Mouse (Mus musculus) R1 (cell line): ENCODE data around the gene Hist1h4f.
A peak's percentile ranks its signal among the peaks of the same experiment; 100 is the strongest.
"Not testable (repeated sequence)": the region's sequence is repeated elsewhere in the genome, so short reads cannot be mapped to it uniquely, and the experiment has no call there.

Source experiments
- DNase-seq: peaks from one replicate; pipeline ENCODE4 v3.0.0-alpha.2; 2018; ENCODE audit warnings: low read depth, low spot score

Gene Hist1h4f

GRCm38 (mm10) chr13:23576351-23576881 is 25.0 kb upstream of the Hist1h4f start:
- peak; percentile 81 for DNase-seq

DNA sequence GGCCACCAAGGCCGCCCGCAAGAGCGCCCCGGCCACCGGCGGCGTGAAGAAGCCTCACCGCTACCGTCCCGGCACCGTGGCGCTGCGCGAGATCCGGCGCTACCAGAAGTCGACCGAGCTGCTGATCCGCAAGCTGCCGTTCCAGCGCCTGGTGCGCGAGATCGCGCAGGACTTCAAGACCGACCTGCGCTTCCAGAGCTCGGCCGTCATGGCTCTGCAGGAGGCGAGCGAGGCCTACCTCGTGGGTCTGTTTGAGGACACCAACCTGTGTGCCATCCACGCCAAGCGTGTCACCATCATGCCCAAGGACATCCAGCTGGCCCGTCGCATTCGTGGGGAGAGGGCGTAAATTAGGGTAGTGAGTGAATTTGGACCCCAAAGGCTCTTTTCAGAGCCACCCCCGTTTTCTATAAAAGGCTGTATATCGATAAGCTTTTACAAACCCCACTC is 24.4 kb upstream of the Hist1h4f start:
- DNase-seq = peak; percentile 42

DNA sequence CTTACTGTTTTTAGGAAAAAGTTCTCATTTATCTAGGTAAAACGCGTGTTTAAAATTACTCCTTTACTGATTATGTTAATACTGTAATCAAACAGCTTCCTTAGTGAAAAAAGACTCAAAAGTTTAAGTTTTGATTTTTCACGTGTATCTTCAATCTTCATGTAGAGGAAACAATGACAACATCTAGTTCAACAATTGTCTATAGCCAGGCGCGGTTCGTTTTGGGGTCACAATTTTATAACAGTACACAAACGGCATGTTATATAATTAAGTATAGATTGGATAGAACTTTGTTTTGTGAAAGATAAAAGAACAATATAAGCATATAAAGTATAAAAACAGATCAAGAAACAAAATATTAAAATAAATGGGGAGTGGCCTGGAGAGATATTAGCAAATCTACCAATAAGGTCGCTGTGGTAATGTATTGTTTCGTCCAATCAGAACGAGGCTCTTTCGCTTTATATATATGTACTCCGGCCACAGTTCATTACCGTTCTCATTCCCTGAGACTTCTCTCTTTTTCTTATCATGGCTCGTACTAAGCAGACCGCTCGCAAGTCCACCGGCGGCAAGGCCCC is 23.9 kb upstream of the Hist1h4f start, which contains the start of gene Hist1h3d:
Gene Hist1h3d, plus strand, starts transcription at position 493 of the 581 bp plus-strand sequence.
- DNase-seq = peak; percentile 91

DNA sequence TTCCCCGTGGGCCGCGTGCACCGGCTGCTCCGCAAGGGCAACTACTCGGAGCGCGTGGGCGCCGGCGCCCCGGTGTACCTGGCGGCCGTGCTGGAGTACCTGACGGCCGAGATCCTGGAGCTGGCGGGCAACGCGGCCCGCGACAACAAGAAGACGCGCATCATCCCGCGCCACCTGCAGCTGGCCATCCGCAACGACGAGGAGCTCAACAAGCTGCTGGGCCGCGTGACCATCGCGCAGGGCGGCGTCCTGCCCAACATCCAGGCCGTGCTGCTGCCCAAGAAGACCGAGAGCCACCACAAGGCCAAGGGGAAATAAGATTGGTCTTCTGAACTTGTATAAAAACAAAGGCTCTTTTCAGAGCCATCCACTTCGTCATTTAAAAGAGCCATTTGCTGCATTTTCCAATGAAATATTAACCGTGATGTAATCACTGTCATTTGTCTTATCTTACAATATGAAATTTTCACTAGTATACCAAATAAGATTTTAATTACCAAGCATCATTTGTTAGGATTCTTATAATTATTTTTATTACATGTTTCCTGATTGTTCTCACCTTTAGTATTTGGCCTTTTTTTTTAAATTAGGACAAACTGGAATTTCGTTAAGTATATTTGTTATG is 23.2 kb upstream of the Hist1h4f start:
- peak; percentile 62 for DNase-seq

GRCm38 (mm10) chr13:23573898-23574524 is 22.6 kb upstream of the Hist1h4f start, which contains the start of the genes Hist1h2bf and Hist1h2ad:
Gene Hist1h2bf, minus strand, starts transcription at chr13:23574196.
Gene Hist1h2ad, plus strand, starts transcription at chr13:23574381.
- DNase-seq = peak; percentile 100

DNA sequence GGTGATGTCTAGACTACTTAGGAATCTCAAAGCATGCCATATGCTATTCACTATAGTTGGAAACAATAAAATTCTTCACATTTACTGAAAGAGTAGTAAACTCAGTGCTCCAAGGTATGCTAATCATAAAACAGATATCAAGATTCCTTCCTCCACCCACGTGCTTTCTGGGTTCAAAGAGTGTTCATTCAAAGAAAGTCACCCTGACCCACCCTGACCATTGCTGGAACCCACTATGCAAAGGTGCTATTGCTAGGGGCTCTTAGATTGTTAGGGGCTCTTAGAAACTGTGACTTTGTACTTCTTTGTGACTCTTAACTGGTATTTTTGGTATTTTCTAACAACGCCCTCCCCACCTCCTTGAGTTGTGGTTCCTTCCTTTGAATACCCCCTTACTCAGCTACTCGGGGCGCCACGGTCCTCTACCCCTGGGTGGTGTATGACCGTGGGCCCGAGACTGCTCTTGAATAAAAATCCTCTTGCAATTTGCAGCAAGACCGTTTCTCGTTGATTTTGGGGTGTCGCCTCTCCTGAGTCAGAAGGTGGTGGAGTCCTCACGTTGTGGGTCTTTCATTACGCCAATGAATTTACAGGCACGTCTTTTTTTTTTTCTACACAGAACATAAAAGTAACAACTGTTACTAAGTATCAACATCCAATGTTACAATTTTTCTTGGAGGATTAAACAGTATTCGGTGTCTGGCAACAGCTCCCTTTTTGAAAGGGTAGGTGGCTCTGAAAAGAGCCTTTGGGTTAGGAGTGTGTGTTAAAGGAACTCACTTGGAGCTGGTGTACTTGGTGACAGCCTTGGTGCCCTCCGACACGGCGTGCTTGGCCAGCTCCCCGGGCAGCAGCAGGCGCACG is 21.8 kb upstream of the Hist1h4f start:
- peak; percentile 51 for DNase-seq

DNA sequence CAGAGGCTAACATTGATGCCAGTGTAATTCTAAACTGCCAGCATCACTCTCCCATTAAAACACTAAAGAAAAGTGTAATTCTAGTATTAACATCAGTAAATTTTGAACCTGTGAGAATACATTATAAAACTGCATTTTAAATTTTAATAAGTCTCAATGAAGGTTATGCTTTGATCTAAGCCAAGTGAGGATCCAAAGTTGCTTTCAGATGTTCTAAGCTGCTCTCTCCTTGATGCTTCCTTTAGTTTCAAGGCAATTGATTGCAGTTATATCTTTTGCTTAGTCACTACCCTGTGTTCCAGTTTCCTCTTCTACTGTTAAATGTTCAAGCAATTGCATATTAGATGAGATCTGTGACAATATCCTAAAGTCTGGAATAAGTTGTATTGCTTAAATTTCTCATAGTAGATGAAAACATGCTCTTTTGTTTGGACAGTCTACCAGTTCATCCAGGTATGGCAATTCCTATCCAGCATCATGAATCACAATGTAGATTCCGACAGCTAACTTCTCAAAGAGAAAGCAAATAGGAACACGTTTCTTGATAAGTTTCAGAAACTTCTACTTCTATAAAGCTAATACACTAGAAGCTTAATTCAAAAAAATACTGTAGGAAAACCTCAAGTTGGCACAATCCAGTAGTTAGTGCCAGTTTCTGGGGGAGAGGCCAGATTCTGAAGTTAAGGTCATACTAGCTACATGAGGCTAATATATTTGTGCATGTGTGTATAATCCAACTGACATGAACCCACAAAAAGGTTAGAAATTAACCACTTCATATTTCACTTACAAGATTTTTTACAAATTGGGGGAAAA is 21.0 kb upstream of the Hist1h4f start:
- peak; percentile 57 for DNase-seq

DNA sequence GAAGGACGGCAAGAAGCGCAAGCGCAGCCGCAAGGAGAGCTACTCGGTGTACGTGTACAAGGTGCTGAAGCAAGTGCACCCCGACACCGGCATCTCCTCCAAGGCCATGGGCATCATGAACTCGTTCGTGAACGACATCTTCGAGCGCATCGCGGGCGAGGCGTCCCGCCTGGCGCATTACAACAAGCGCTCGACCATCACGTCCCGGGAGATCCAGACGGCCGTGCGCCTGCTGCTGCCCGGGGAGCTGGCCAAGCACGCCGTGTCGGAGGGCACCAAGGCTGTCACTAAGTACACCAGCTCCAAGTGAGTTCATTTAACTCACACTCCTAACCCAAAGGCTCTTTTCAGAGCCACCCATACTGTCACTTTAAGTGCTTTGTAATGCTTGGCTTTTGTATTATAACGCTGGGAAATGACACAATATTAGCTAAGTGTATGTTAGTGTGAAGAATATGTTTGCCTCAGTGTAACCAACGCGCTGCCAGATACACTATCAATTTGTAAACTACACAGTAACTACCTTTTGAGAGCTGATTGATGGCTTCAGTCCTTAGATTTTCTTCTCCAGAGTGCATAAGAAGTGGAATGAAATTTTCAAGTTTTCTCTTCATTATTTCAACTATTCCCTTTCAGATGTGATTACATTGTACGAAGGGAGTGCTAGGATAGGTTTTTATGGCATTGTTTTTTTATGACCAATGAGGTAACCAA is 20.2 kb upstream of the Hist1h4f start:
- DNase-seq = peak; percentile 75

- DNase-seq = peak; percentile 99
These were observed 19.6 kb upstream of the Hist1h4f start, which contains the start of the genes Hist1h2ae and Hist1h2bg for GRCm38 (mm10) chr13:23571022-23571503. Gene Hist1h2ae, minus strand, starts transcription at chr13:23571220. Gene Hist1h2bg, plus strand, starts transcription at chr13:23571396.

- peak; percentile 62 for DNase-seq
These were observed 19.0 kb upstream of the Hist1h4f start for GRCm38 (mm10) chr13:23570261-23571021.

DNA sequence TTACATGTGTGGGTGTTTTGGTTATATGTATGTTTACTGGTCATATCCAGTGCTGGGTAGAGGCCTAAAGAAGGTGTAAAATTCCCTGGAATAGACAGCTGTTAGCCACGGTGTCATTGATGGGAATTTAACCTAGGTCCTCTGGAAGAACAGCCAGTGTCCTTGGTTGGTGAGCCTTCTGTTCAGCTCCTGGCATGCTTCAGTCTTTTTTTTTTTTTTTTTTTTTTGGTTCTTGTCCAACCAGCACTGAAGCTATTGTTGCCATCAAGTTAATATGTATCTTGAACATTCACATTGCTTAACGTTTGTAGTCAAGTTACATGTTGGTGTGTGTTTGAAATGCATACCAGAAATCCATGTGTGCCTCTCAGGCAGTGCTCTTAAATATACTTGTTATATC is 13.0 kb upstream of the Hist1h4f start:
- no peak for DNase-seq

DNA sequence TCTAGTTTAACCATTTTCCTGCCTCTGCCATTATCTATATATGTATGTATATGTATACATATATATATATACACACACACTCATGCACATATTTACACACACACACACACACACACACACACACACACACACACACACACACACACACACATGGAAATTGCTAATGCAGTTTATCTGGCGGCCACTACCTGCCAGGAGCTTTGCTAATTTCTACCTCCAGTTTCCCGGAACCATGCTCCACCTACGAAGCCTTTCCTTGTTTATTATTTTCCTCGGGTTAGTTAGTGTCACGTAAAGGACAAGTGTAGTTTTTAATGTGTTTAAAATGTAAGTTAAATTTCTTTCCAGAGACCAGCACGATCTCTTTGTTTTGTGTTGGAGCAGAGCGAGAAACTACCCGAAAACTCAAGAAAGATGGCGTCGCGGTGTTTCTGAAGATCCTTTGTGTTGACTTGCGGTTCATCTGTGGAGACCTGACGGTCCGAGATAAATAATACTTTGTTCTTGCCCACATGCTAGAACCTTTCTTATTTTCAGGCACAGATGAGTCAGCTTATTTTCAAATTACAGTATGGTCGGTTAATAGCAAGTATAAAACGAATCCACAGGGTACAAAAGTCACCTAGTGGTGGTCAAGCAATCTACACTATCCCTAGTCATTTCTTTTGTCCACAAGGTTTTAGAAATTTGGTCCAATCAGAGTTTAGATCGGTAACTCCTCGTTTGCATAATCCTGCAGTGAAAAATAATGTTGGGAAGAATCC is 11.4 kb upstream of the Hist1h4f start:
- DNase-seq = peak; percentile 93

GRCm38 (mm10) chr13:23561883-23562659 is 10.6 kb upstream of the Hist1h4f start, which contains the start of gene Hist1h3e:
Gene Hist1h3e, minus strand, starts transcription at chr13:23562369.
- peak; percentile 99 for DNase-seq

DNA sequence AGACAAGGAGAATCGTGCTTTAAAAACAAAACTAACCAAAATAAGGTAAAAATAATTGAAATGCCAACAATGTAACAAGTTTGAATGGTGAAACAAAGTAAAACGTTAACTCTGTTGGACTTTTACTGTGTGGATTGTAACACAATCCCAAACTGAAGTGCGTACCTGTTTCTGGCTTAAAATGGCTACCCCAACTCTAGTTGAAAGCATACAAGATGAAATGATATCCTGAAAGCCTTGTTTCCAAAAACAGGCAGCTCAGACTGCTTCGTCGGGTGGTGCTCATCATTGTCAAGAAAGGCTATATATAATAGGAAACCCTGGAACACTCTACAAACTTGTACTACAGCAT is 10.1 kb upstream of the Hist1h4f start:
- not testable (repeated sequence) for DNase-seq

DNA sequence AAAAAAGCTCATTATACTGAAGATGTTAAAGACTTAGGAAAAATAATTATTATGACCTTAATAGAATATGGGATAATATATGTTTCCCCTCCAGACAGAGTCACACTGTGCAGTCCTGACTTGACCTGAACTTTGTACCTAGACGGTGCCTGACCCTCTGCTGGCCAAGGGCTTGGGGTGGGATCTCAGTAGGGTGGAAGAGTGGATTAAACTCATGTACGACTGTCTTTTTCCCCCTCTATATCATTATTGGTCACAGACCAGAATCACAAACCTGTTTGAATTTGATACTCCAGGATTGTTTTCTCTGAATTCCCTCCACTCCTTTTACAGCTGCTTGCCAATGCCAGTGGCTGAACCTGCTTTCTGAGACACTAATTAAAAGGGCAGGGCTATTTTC is 9.3 kb upstream of the Hist1h4f start:
- not testable (repeated sequence) for DNase-seq

DNA sequence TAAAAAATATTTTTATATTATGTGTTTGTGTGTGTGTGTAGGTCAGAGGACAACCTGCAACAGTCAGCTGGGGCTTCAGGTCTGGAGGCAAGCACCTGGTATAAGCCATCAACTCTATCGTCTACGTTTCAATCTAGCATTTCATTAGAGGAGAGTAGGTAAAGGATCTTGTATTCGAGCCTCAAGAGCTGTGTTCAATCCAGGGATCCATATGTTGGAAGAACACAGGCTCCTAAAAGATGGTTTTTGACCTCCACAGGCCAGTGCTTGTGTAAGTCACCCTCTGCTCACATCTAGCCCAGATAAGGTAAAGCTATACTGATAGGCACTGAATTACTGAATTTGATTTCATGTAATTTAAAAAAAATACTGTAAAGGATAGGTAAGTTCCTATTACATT is 5.5 kb upstream of the Hist1h4f start:
- DNase-seq = no peak

DNA sequence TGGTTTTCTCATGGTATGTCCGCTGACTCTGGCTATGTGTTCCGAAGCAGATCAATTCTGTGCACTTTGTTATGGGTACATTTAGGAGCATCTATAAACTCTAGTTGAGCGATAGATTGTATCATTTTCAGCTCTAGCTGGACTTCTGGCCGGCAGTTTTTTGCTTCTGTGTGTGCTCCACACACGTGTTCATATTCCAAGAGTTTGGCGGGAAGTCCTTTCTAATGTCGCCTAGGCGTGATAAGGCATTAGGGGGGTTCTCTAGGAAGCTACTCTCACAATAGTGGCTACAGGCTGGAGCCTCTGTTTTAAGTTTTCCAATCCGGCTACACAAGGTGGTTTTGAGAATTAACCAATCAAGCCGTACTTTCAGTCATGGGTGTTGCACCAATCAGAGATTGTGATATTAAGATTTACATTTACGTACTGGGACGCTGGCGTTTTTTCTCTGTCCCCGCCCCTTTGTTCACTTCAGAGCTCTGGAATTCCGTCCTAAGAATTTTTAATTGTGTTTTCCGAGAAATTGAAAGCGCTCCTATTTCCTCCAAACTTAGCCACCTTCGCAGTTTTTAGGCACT is 4.5 kb upstream of the Hist1h4f start:
- peak; percentile 99 for DNase-seq
